In genomic region chr1:41981545-41981944, GRCm38 (mm10) we compare ENCODE assay signal across 14 mouse cellular contexts.
"Had no signal": no experiment of that assay in that cellular context is flagged by ENCODE, and none has a peak within 500 bp of the region (broad histone marks: within the 10 kb centered on the region; RNA-seq: fewer than 3 reads in every experiment).

No protein-coding gene starts in this region.

- H3K4me3 ChIP-seq: kidney, embryonic 15.5 days; limb, embryonic 15.5 days; liver, embryonic 12.5 days; midbrain, embryonic 10.5 days; neural tube, embryonic 13.5 days; stomach, embryonic 15.5 days had no signal

- H3K27ac ChIP-seq: kidney, embryonic 15.5 days; limb, embryonic 15.5 days; liver, embryonic 12.5 days; midbrain, embryonic 10.5 days; neural tube, embryonic 13.5 days; stomach, embryonic 15.5 days had no signal

- H3K4me2 ChIP-seq: kidney, embryonic 15.5 days; limb, embryonic 15.5 days; liver, embryonic 12.5 days; lung, embryonic 14.5 days; neural tube, embryonic 13.5 days; stomach, embryonic 15.5 days had no signal

- H3K9me3 ChIP-seq: kidney, embryonic 15.5 days; limb, embryonic 15.5 days; liver, embryonic 12.5 days; midbrain, embryonic 10.5 days; neural tube, embryonic 13.5 days; stomach, embryonic 15.5 days had no signal

- H3K9ac ChIP-seq: kidney, embryonic 15.5 days; limb, embryonic 15.5 days; liver, embryonic 12.5 days; lung, embryonic 14.5 days; neural tube, embryonic 13.5 days; stomach, embryonic 15.5 days had no signal

- H3K4me1 ChIP-seq: kidney, embryonic 15.5 days; limb, embryonic 15.5 days; liver, embryonic 12.5 days; midbrain, embryonic 10.5 days; neural tube, embryonic 13.5 days; stomach, embryonic 15.5 days had no signal

- ATAC-seq: liver, embryonic 12.5 days; midbrain, embryonic 16.5 days had no signal

- H3K36me3 ChIP-seq: kidney, embryonic 15.5 days; limb, embryonic 15.5 days; liver, embryonic 12.5 days; midbrain, embryonic 10.5 days; neural tube, embryonic 13.5 days; stomach, embryonic 15.5 days had no signal

- DNase-seq: kidney, adult 2 months; kidney, postnatal 14 days; lung, embryonic 14.5 days; lung, postnatal 10 days; lung, postnatal 4 days; retina, postnatal 1 day; thymus, postnatal 36 days had no signal

- H3K27me3 ChIP-seq: kidney, embryonic 15.5 days; limb, embryonic 15.5 days; liver, embryonic 12.5 days; neural tube, embryonic 13.5 days; stomach, embryonic 15.5 days had no signal
